Mouse (Mus musculus): Measurements from ENCODE around the gene Cltc. TPM values are rescaled to one million over a fixed set of nuclear protein-coding genes. Genes with fewer than 3 reads are reported as not detected.
"Not testable (repeated sequence)": the region's sequence is repeated elsewhere in the genome, so short reads cannot be mapped to it uniquely, and the experiment has no call there.

The Cltc gene
- total RNA-seq (2021) = 100 to 1,000 TPM; 512 to 513 TPM

DNA sequence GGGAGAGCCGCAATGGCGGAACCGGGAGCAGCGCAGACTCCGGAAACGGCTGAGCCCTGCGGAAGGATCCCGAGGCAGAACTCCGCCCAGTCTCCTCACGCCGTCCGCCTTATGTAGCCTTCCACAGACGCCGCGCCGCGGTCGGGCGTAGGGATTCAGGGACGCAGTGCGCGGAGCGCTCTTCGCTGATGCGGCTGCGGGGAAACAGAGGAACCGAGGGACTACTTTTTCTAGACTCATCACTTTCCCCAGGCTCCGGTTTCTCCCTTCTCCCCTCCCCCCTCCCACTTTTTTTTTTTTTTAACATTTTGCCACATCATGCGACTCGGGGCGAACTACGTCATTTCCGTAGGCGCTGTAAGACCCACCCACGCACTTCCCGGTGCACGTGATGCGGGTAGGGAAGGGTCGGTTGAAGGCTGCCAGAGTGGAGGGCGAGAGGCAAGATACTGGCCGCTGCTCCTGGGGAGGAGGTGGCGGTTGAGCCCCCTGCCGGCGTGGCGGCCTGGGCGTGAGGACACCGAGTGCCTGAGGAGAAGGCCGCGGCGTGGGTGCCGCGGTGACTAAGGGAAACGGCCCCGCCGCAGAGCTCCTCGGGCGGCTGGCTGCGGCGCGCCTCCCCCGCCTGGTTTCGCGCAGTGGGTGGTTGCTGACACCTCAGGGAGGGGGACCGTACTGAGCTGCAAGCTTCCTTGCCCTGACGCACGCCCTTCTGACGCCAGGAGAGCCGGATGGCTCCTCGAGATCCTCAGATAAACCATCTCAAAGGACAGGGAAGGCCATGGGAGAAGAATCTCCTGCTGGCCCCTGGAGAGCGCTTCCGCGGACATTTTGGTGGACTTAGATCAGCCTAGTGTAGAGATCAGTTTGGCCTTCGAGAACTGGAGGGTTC is at the start of gene Cltc:
Cltc (minus strand) TSS at position 86 of the 892 bp plus-strand sequence.
- intact Hi-C loops (cut with DNase I) = no loop called here
- DNase-seq (ENCODE audit: extremely low spot score in 1 of 2, low spot score in 2 of 2) = peak; percentile 98 to 99

DNA sequence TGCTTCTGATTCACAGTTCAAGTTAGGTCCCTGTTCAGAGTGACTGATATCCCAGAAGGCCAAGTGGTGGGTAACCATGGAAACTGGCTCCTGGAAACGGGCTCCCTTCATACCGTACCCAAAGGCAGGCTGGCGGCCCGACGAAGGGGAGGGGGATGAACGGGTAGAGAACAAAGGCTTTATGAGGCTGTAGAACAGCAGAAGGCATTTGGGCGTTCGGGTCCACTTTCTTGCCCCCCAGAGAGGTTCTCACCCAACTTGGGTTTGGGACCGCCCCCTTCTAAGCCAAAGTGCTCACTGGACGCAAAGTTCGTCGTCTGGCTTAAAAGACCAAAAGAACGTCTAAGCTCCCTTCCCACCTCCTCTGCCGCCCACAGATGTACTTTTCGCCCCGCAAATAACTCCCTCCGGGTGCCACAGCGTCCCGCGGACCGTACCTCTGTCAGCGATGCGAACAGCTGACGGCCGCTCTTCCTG is 49.7 kb upstream of the Cltc start:
- peak; percentile 64 to 68 for DNase-seq (ENCODE audit: extremely low spot score in 1 of 2, low spot score in 2 of 2)
- intact Hi-C loops (cut with DNase I) = loop anchor here (5.0 kb wide), 1 partner anchor 185 kb away; the partner anchor contains the start of gene Ypel2

DNA sequence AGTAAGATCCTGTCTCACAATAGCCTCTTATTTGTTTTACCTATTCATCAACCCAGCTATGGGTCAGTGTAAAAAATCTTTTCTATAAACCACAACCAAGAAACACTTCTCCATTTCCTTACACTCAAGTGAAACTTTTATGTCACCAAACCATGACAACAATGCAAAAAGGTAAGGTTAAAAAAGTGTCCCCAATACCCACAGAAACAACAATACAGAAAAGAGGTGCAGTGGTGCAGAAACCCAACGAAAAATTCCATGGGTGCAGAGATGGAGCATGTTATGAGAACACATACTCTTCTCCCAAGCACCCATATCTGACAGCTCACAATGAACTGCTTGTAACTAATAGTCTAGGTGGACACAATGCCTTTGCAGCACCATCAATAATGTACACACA is 36.8 kb upstream of the Cltc start:
- no peak for DNase-seq (ENCODE audit: extremely low spot score in 1 of 2, low spot score in 2 of 2)
- intact Hi-C loops (cut with DNase I) = no loop called here

DNA sequence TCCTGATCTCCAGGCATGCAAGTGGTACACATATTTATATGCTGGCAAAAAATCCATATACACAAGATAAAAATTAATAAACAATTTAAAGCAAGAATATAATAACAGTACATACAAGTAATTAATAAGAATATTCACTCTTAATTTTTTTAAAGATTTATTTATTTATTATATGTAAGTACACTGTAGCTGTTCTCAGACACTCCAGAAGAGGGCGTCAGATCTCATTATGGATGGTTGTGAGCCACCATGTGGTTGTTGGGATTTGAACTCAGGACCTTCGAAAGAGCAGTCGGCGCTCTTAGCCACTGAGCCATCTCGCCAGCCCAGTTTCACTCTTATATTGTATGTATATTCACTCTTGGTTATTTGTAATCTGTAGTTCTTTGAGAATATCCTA is 30.1 kb upstream of the Cltc start:
- intact Hi-C loops (cut with DNase I); DNase-seq (ENCODE audit: extremely low spot score in 1 of 2, low spot score in 2 of 2): not testable (repeated sequence)

DNA sequence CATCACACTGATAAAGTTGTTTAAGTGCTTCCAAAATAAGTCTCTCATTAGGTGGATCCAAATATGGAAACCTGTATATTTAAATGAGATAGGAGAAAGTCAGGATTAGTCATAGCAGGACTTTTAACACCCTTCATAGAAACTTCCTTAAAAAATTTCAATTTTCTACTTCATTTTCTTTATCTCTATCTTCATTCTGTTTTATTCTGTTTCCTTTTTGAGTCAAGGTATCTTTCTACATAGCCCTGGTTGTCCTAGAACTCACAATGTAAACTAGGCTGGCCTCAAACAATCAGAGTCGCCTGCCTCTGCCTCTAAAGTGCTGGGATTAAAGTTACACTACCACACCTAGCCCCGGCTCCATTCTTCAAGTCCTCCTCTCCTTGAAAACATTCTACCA is 28.4 kb upstream of the Cltc start:
- DNase-seq (ENCODE audit: extremely low spot score in 1 of 2, low spot score in 2 of 2) = no peak
- intact Hi-C loops (cut with DNase I) = no loop called here

DNA sequence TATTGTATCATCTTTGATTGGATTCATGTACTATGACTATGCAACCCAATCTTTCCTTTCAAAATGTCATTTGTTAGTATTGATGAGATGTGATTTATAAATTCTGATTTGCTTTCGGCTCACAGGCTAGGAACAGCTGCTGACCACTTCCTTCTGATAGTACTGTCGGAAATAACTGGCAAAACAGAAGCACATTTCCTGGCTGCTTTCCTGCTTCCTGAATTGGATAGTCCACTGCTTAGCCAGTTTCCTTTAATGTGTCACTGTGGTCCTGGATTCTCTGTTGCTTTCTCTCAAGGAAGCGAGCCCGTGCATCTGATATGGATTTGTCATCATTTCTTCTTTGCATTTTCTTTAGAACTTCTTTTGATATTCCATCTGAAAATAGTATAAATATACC is 12.5 kb upstream of the Cltc start:
- intact Hi-C loops (cut with DNase I) = no loop called here
- DNase-seq (ENCODE audit: extremely low spot score in 1 of 2, low spot score in 2 of 2) = no peak

DNA sequence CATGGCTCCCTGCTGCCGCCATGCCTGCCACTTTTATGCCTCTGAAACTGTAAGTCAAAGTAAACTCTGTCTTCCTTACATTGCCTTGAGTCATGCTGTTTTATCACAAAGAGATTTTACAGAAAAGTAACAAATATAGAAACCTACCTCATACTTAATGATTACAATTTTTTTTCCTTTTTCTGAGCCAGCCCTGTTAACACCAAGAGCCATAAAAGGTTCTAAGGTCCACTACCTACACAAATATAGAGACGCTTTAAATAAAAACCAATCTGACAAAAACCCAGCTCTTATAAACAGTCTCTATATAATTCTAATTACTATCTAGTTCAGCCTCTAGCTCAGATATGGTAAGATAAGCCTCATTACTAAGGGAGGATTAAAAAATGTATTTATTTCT is 7.1 kb upstream of the Cltc start:
- intact Hi-C loops (cut with DNase I) = no loop called here
- no peak for DNase-seq (ENCODE audit: extremely low spot score in 1 of 2, low spot score in 2 of 2)

DNA sequence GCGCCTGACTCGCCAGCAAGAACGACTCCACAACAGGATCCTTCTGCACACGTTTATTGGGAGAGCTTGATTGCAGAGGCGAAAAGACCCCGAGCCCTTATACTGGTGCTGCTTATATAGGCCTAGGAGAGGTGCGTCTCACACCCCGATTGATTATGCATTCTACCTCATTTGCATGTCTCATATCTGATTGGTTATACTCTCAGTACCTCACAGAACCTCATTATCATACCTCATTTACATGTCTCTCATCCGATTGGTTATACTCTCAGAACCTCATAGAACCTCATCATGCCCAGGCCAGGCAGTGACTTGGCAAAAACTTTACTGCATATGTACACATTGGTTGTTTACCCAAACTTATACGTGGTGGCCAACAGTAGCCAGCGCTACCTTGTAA is 5.8 kb upstream of the Cltc start:
- intact Hi-C loops (cut with DNase I); DNase-seq (ENCODE audit: extremely low spot score in 1 of 2, low spot score in 2 of 2): not testable (repeated sequence)

DNA sequence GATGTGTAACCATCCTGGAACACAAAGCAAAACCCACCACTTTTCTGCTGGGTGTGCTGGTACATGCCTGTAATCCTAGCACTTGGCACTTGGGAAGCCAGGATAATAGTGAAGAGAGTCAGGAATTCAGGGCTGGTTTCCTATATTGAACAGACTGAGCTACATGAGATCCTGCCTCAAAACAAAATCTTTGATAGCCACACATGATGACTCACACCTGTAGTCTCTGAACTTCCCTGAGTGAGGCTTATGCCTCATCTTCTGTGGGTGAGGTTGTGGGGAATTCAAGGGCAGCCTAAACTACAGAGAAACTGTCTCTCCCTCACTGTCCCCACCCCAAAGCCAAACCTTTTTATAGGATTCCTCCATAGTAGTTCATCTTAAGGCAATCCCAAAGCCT is 3.0 kb upstream of the Cltc start:
- DNase-seq (ENCODE audit: extremely low spot score in 1 of 2, low spot score in 2 of 2) = no peak

DNA sequence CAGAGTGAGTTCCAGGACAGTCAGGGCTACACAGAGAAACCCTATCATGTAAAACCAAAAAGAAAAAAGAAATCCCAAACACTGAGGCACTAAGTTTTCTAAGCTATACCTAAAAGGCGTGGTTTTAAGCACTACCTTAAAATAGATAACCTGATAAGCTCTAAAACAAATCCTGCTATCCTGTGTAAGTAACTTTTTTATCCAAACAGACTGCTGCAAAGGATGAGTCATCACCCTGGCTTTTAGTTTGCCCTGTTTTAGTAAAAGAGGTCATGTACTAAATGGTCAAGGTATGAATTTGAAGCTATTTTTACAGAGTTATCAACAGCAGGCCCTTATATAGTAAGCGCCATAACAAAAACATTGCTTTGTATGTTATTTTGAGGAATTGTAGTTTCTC is 2.5 kb upstream of the Cltc start:
- DNase-seq (ENCODE audit: extremely low spot score in 1 of 2, low spot score in 2 of 2) = no peak
- intact Hi-C loops (cut with DNase I) = no loop called here

More for the DNA sequence above, 3.0 kb upstream of the Cltc start:
- intact Hi-C loops (cut with DNase I) = no loop called here

DNA sequence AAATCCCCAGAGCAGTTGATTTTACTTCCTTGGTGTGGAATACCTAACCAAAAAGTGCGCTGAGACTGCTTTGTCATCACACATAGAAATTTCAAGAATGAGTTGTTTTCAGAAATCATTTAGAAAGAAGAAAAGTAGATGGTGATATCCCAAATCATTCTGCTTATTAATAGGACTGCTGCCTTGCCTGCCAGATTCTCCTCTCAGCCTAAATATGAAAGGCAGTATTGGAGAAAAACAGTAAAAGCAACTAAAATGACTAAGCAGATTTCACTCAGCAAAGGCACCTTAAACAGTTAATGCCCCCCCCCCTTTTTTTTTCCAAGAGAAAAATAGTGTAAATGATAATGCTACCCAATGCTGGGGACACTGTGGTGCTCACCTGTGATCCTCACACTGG is 1.9 kb upstream of the Cltc start:
- intact Hi-C loops (cut with DNase I) = no loop called here

DNA sequence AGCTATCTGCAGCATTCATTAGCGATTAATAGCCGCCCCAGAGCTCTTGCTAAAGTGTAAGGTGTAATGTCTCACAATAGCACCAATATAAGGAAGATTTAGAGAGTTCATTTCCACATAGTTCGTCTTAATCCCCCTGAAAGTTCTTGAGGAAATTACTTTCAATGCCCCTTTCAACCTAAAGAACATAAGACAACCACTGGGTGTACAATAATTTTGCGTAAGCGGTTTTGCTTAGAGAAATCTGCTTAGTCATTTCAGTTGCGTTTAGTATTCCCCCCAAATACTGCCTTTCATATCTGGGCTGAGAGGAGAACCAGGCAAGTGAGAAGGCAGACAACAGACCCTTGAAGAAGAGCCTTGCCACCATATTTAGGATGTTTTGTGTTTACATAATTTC is 1.2 kb upstream of the Cltc start:
- DNase-seq (ENCODE audit: extremely low spot score in 1 of 2, low spot score in 2 of 2) = no peak
- intact Hi-C loops (cut with DNase I) = no loop called here

More for the DNA sequence above, 1.9 kb upstream of the Cltc start:
- DNase-seq (ENCODE audit: extremely low spot score in 1 of 2, low spot score in 2 of 2) = no peak

DNA sequence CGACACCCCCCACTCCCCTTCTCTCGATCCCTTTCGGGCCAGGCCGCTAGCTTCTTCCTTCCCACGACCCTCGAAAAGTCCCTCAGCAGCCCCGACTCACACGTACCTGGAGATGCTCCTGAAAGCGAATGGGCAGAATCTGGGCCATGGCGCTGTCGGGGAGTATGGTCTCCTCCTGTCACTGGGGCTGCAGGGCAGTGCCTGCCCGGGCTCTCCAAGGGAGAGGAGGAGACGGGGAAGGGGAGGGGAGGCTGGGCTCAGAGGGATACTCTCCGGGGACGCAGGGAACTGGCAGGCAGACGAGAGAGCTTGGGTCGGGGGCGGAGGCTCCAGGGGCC is 254 bp downstream of the Cltc start:
- intact Hi-C loops (cut with DNase I) = no loop called here
- no peak for DNase-seq (ENCODE audit: extremely low spot score in 1 of 2, low spot score in 2 of 2)

DNA sequence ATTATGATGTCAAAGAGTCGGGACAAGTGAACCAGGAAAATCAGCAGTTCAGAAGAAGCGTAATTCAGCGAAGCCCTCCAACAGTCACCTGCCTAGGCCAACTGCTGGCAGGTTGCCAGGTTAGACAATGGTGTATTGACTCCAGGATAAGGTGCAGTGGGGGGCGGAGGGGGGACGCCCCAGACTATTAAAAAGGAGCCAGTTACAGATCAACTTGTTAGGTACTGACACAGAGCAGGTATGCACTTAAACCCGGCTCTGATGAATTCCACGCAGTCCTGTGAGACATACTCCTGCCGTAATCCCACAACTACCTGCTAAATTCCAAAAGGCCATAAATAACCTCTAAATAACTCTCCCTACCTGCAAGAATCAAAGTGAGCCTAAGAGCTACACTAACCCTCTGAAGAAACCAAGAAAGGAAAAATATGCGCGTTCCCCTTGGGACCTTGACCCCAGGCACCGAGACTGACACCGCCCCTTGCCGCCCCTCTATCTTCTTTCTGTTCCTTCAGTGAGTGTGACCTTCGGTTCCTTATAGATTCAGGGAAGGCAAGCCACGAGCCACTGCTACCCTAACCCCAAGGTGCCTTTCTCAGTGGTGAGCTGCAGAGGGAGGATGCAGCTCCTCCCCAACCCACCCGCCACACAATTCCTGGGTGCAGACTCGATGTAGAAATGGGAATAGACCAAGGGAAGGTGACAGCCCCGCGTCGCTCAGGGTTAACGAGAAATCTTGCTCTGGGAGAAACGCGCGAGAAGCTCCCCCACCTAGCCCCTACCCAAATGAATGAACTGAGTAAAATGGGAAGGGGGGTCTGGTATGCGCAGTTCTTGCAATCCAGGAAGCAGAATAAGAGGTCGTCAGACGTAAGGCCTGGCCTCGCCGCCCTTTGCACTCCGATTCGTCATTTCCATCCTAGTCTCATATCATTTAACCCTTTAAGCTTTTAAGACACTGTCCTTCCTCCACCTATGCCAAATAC is 916 bp downstream of the Cltc start:
- DNase-seq (ENCODE audit: extremely low spot score in 1 of 2, low spot score in 2 of 2) = peak; percentile 31 to 72
- intact Hi-C loops (cut with DNase I) = no loop called here

DNA sequence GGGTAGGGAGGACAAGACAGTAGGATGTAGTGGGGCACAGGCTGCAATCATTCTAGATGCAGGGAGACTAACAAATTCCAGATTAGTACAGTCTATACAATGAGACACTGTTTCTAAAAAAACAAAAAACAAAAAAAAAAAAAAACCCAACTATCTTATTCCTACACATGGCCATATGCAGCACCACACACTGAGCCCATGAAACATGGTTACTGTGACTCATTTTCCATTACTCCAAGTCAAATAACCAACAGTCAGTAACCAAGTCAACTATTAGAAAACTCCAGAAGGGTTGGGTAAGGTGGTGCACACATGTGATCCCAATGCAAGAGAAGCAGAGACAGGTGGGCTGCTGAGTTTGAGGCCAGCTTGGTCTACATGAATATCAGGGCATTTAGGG is 5.0 kb downstream of the Cltc start:
- intact Hi-C loops (cut with DNase I) = no loop called here
- DNase-seq (ENCODE audit: extremely low spot score in 1 of 2, low spot score in 2 of 2) = no peak

DNA sequence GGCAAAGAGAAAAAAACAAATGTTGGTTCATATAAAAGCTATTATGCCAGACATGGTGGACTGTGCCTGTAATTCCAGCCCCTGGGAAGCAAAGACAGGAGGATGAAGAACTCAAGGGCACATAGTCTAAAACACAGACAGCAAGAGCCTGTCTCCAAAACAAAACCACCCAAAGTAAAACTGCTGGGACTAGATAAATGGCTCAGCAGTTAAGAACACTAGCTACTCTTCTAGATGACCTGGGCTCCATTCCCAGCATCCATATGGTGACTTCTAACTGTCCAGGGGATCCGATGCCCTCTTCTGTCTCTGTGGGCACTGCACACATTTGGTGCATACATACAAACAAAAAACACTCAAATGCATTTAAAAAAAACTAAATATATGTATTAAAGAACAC is 6.4 kb downstream of the Cltc start:
- DNase-seq (ENCODE audit: extremely low spot score in 1 of 2, low spot score in 2 of 2) = no peak
- intact Hi-C loops (cut with DNase I) = no loop called here

DNA sequence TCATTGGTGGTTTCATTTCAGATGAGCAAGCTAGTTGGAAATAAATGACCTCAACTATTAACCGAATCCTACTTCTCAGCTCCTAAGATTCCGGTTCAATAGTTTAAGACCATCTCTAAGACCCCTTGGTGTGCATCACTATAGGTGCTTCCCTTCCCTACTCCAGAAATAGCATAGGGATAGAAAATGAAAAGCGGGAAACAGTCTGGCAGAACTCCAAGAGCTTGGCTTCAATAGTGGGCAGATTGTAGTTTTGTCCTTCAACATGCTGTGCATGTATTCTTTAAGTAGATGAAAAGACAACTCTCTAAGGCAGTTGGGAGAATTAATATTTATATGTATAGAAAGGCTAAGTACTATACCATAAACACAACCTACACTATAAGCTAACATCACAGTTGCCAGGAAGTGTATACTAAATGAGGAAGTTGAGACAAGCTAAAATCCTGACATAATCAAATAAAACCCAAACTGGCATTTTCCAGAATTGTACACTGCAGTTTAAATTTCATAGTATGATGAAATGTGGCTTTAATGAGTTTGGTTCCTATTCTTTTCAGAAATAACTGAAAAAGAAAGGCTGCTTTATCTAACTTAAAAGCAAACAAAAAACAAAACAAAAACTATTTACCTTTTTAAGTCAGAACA is 7.5 kb downstream of the Cltc start:
- no peak for DNase-seq (ENCODE audit: extremely low spot score in 1 of 2, low spot score in 2 of 2)
- intact Hi-C loops (cut with DNase I) = no loop called here

DNA sequence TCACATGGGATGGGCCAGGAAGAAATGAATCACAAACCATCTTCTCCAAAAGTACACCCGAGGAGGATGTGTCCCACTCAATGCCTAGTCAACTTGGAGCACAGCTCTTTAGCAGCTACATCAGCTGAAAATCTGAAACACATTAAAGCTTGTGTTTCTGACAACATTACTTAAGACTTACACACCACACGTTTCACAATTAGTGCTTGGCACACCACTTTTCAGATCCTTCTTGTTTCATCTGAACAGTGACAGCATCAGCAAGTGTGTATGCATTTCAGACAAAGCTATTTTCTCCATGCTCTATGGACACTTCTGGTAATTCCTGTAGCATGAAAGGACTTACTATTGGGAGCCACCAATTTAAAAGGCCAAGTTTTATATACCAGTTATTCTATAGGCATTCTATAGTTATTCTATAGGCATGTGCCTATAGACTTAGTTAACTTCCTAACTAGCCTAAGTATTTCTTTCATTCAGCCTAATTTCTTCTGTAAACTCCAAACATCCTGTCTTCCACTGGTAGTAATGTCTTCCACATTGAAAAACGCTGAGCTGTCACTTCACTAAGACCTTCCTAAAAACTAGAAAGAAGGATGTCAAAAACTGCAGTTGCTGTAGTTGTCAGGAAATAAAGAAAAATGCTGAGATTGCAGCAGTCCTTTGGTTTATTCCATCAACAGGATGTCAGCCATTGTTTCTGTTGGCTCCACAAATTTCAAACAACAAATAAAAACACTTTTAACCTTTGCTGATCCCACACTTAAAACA is 11.5 kb downstream of the Cltc start:
- intact Hi-C loops (cut with DNase I) = no loop called here

More for the DNA sequence above, 11.5 kb downstream of the Cltc start:
- no peak for DNase-seq (ENCODE audit: extremely low spot score in 1 of 2, low spot score in 2 of 2)
